Mouse (Mus musculus) liver, adult 2 months (tissue): ENCODE data around the gene Rpl23a. TPM values are rescaled to one million over a fixed set of nuclear protein-coding genes. Genes with fewer than 3 reads are reported as not detected.

Source experiments
- DNase-seq: peaks from one replicate; pipeline ENCODE4 v3.0.0-alpha.2; 2011; ENCODE audit warnings: low read depth, low spot score; ENCODE audit errors: extremely low read depth
- H3K27ac ChIP-seq: fragments of 200-500 bp; replicated peaks from 2 replicates; pipeline ENCODE4 v1.5.1; 2012; ENCODE audit warnings: low read depth, mild to moderate bottlenecking, control low read depth, inconsistent platforms, low read length; ENCODE audit not compliant: insufficient read depth
- H3K27me3 ChIP-seq: fragments of 200-500 bp; 2 replicates; pipeline ENCODE4 v1.6.1; 2012; ENCODE audit warnings: mild to moderate bottlenecking, moderate library complexity, low read length, inconsistent platforms; ENCODE audit not compliant: control insufficient read depth, insufficient read depth
- H3K36me3 ChIP-seq: fragments of 200-500 bp; 2 replicates; pipeline ENCODE4 v1.6.1; 2012; ENCODE audit warnings: low read length, inconsistent platforms; ENCODE audit not compliant: control insufficient read depth, insufficient read depth
- H3K4me1 ChIP-seq: fragments of 200-500 bp; 2 replicates; pipeline ENCODE4 v1.6.1; 2011; ENCODE audit warnings: low read length; ENCODE audit not compliant: control insufficient read depth, insufficient read depth
- H3K4me3 ChIP-seq: fragments of 200-500 bp; 2 replicates; pipeline ENCODE4 v1.5.1; 2011; ENCODE audit warnings: low read depth, mild to moderate bottlenecking, control low read depth, low read length, moderate library complexity; ENCODE audit not compliant: insufficient read depth
- H3K79me2 ChIP-seq: fragments of 200-500 bp; 2 replicates; pipeline ENCODE4 v1.6.1; 2012; ENCODE audit warnings: inconsistent platforms, mild to moderate bottlenecking, low read length, moderate library complexity; ENCODE audit not compliant: control insufficient read depth, insufficient read depth
- H3K9ac ChIP-seq: fragments of 200-500 bp; 2 replicates; pipeline ENCODE4 v1.6.1; 2012; ENCODE audit warnings: low read depth, mild to moderate bottlenecking, control low read depth, inconsistent platforms, low read length
- CTCF ChIP-seq: fragments of 200-500 bp; IDR thresholded peaks from 2 replicates; pipeline ENCODE4 v1.5.1; 2011; ENCODE audit warnings: low read depth, low read length, control low read depth
- POLR2A ChIP-seq: fragments of 200-500 bp; IDR thresholded peaks from 2 replicates; pipeline ENCODE4 v1.6.1; 2011; ENCODE audit warnings: low read length, control low read depth; ENCODE audit not compliant: insufficient read depth; ENCODE audit errors: extremely low read depth
- WGBS: fragments of 180-500 bp; shearing (Covaris S2); methylation state at CpG from one replicate; pipeline ENCODE4 v1.1.7; 2018; 5-methylcytosine and 5-hydroxymethylcytosine counted together
- polyA plus RNA-seq: library from polyadenylated mRNA; depleted of rRNA; stranded (reverse); fragments of >200 nt; gene quantifications from 2 replicates; pipeline ENCODE4 v1.2.3, GENCODE M21; 2012
- total RNA-seq: library from RNA; depleted of rRNA; stranded (reverse); fragments of >200 nt; gene quantifications from 2 replicates; pipeline ENCODE4 v1.2.3, GENCODE M21; 2014

Gene Rpl23a
- total and polyA plus RNA-seq, 2 experiments = 110 to 352 TPM

GRCm38 (mm10) chr11:78172748-78173383, 10.5 kb downstream of the Rpl23a start:
- Histone ChIP-seq H3K27me3 (no peaks in the 10 kb centered on the region), H3K79me2 (no peaks in the 10 kb centered on the region), H3K9ac (no peak overlapping the region), H3K36me3 (no peaks in the 10 kb centered on the region), H3K27ac (no peak overlapping the region), H3K4me1 (peaks cover 6% of the 10 kb centered on the region; the same call in 1 of the 2 replicates), H3K4me3 (no peak overlapping the region)
- 89% methylated on average over 19 of the region's 19 CpGs for WGBS
- TF ChIP-seq POLR2A (no peak), CTCF (no peak)
- DNase-seq = no peak

DNA sequence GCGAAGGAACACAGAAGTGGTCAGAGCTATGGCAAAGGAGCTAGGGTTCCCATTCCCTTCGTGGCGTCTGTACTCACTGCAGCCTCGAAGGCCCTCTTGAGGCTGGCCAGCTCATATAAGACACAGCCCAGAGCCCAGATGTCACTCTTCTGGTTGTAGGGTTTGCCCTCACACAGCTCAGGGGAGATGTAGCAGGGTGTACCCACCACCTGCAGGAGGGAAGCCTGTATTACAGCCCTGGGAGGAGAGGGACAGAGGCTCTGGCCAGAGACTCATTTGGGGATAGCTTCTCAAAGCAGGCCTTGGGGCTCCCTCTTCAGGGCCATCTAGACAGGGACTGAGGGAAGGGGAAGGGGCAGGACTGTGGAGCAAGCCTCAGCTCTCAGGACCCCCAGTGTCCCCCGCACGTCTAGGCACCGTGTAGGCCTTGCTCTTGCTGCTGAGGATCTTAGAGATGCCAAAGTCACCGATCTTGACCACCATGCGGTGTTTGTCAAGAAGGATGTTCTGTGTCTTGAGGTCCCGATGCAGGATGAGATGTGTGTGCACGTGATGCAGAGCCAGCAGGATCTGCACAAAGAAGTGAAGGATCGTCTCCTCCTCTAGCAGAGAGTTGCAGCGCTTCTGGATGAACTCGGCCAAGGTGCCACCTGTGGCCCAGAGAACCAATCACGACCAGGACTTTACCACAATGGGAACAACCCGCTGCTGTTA, 11.2 kb downstream of the Rpl23a start:
- Histone ChIP-seq H3K27me3 (no peaks in the 10 kb centered on the region), H3K4me3 (no peak overlapping the region), H3K4me1 (peaks cover 6% of the 10 kb centered on the region; the same call in 1 of the 2 replicates), H3K27ac (no peak overlapping the region), H3K9ac (no peak overlapping the region), H3K36me3 (no peaks in the 10 kb centered on the region), H3K79me2 (no peaks in the 10 kb centered on the region)
- TF ChIP-seq POLR2A (no peak), CTCF (0 out of 2 replicates have a peak, but pooled peaks have one; percentile 10)
- WGBS = 90% methylated on average over 16 of the region's 16 CpGs
- DNase-seq = no peak

GRCm38 (mm10) chr11:78171328-78171727, 12.1 kb downstream of the Rpl23a start:
- H3K4me1 ChIP-seq = peaks cover 8% of the 10 kb centered on the region; the same call in 1 of the 2 replicates
- no peak overlapping the region for H3K4me3 ChIP-seq
- H3K79me2 ChIP-seq = no peaks in the 10 kb centered on the region
- no peak overlapping the region for H3K27ac ChIP-seq
- no peak for DNase-seq
- 78% methylated on average over 4 of the region's 4 CpGs for WGBS
- TF ChIP-seq CTCF = 0 out of 2 replicates have a peak, but pooled peaks have one; percentile 8
- TF ChIP-seq POLR2A = no peak
- no peaks in the 10 kb centered on the region for H3K36me3 ChIP-seq
- no peaks in the 10 kb centered on the region for H3K27me3 ChIP-seq
- no peak overlapping the region for H3K9ac ChIP-seq

GRCm38 (mm10) chr11:78170306-78170705, 13.1 kb downstream of the Rpl23a start:
- H3K36me3 ChIP-seq = no peaks in the 10 kb centered on the region
- no peak overlapping the region for H3K4me3 ChIP-seq
- H3K27me3 ChIP-seq = no peaks in the 10 kb centered on the region
- H3K79me2 ChIP-seq = no peaks in the 10 kb centered on the region
- H3K9ac ChIP-seq = no peak overlapping the region
- no peak for DNase-seq
- H3K4me1 ChIP-seq = peaks cover 9% of the 10 kb centered on the region
- no peak overlapping the region for H3K27ac ChIP-seq
- 94% methylated on average over 15 of the region's 15 CpGs for WGBS
- TF ChIP-seq POLR2A = no peak
- TF ChIP-seq CTCF = no peak

GRCm38 (mm10) chr11:78168541-78169468, 14.6 kb downstream of the Rpl23a start:
- H3K4me1 ChIP-seq = peaks cover 5% of the 10 kb centered on the region
- H3K79me2 ChIP-seq = peaks cover 15% of the 10 kb centered on the region; the same call in 1 of the 2 replicates
- H3K27ac ChIP-seq = no peak overlapping the region
- no peak overlapping the region for H3K9ac ChIP-seq
- H3K36me3 ChIP-seq = no peaks in the 10 kb centered on the region
- no peak for DNase-seq
- whole genome bisulfite sequencing = 80% methylated on average over 19 of the region's 19 CpGs
- H3K27me3 ChIP-seq = no peaks in the 10 kb centered on the region
- H3K4me3 ChIP-seq = no peak overlapping the region
- TF ChIP-seq POLR2A = no peak
